Mouse (Mus musculus): Measurements from ENCODE around the gene Gm5798. TPM values are rescaled to one million over a fixed set of nuclear protein-coding genes. Genes with fewer than 3 reads are reported as not detected.

Gm5798 gene
- not detected in 2 replicates for polyA plus RNA-seq (2012; rRNA removed; ENCODE audit: low replicate concordance)

DNA sequence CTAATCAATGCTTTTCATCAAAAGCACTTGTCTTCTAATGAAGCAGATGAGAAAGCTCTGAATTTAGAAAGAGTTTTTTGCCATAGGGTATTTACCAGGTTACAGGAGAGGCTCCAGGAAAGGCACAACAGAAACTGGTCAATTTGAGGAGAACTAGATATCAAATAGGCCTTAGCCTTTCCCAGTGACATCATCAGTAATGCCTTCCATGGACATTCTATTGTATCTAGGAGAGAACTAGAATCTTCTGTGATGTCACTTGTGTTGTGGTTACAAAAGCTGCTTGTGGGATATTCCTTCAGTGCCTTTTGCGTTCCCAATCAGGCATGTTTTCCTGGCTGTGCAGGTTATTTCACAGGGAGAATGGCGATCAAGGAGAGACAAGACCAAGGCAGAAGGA, at the start of gene Gm5798:
Gene Gm5798, plus strand, starts transcription at position 301 of the 400 bp plus-strand sequence.

DNA sequence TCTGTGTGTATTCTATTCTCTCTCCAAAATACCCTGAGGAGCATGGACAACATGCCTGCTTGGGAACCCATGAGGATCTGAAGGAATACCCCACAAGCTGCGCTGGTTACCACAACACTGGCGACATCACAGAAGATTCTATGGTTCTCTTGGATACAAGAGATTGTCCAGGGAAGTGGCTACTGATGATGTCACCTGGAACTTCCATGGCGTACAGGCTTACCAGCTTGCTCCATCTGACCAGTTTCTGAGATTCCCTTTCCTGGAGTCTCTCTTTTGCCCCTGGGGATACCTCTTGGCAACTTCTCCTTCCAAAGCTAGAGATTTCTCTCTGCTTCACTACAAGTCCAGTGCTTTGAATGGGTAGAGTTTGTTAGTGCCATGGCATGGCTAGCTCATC, 37.9 kb downstream of the Gm5798 start, which contains the start of gene Gm7945:
Gene Gm7945, minus strand, starts transcription at position 101 of the 400 bp plus-strand sequence.

Other genes with a start within 250 kb of the Gm5798 start
- gene Mat1a, start 243.6 kb upstream of the Gm5798 start, polyA plus RNA-seq (2012; rRNA removed; ENCODE audit: low replicate concordance): 0.07 and 0.44 TPM in 2 replicates
- gene Sftpa1, start 216.8 kb upstream of the Gm5798 start, polyA plus RNA-seq (2012; rRNA removed; ENCODE audit: low replicate concordance): 0.14 TPM in 1 of 2 replicates, not detected in the other
- 0.09 TPM in 1 of 2 replicates, not detected in the other for gene Mbl1, start 197.2 kb upstream of the Gm5798 start, polyA plus RNA-seq (2012; rRNA removed; ENCODE audit: low replicate concordance)
- gene Sftpd, start 163.5 kb upstream of the Gm5798 start, polyA plus RNA-seq (2012; rRNA removed; ENCODE audit: low replicate concordance): 5.2 TPM in 1 of 2 replicates, not detected in the other
- not detected in 2 replicates for gene Gm2832, start 69.8 kb upstream of the Gm5798 start, polyA plus RNA-seq (2012; rRNA removed; ENCODE audit: low replicate concordance)
- gene Gm7945, start 37.8 kb downstream of the Gm5798 start, polyA plus RNA-seq (2012; rRNA removed; ENCODE audit: low replicate concordance): not detected in 2 replicates
- gene Gm6482, start 59.7 kb downstream of the Gm5798 start, polyA plus RNA-seq (2012; rRNA removed; ENCODE audit: low replicate concordance): not detected in 2 replicates
- not detected in 2 replicates for gene Gm7954, start 104.9 kb downstream of the Gm5798 start, polyA plus RNA-seq (2012; rRNA removed; ENCODE audit: low replicate concordance)
- not detected in 2 replicates for gene Gm3486, start 140.9 kb downstream of the Gm5798 start, polyA plus RNA-seq (2012; rRNA removed; ENCODE audit: low replicate concordance)
- not detected in 2 replicates for gene Gm7970, start 207.0 kb downstream of the Gm5798 start, polyA plus RNA-seq (2012; rRNA removed; ENCODE audit: low replicate concordance)
- not detected in 2 replicates for gene 1700049E17Rik2, start 224.6 kb downstream of the Gm5798 start, polyA plus RNA-seq (2012; rRNA removed; ENCODE audit: low replicate concordance)

Measured in subcutaneous adipose tissue, adult 2 months (tissue).